Mouse (Mus musculus): ENCODE measurements around the gene Pdap1.

DNA sequence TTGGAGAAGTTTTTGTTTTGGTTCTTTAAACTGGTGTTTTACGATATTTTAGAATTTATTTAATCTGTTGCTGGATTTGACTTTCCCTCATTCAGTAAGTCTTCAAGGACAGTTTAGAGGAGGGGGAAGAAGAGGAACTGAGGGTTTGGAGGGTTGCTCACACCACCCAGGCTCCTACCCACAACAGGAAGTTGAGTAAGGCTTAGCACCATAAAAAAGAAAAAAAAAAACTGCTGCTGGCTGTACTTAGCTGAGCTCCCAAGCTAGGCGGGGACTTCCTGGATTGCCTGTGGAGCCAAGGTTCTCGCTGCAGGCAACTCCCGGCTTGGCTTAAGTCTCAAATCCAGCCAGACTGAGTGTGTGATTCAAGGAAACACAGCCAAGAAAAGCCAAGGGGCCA is 23.7 kb downstream of the Pdap1 start:
- TF ChIP-seq CTCF (IDR thresholded peaks at IDR 0.05; ENCODE audit: extremely low read depth, insufficient read length, insufficient replicate concordance, low read depth, low read length) (no peak), POLR2A (IDR thresholded peaks at IDR 0.05; ENCODE audit: low read depth, low read length) (no peak)

Measured in small intestine, adult 2 months (tissue).